Mouse (Mus musculus) CH12.LX (cell line): Measurements from ENCODE around the gene Trp53rka.

Experiments used
- CTCF ChIP-seq, 2 experiments: IDR thresholded peaks in 1 of 2; conservative IDR thresholded peaks in 1 of 2; 2 replicates each; pipeline ENCODE4 v1.5.1; 2011 to 2012; ENCODE audit warnings: low read depth in 2 of 2, low read length in 2 of 2, improper control_type of control experiment in 1 of 2, inconsistent platforms in 1 of 2, mild to moderate bottlenecking in 1 of 2, moderate library complexity in 1 of 2
- USF1 ChIP-seq: IDR thresholded peaks from 2 replicates; pipeline ENCODE4 v1.6.1; 2014; ENCODE audit warnings: low read depth, mild to moderate bottlenecking, inconsistent platforms, low read length, improper control_type of control experiment
- ZKSCAN1 ChIP-seq: IDR thresholded peaks from 2 replicates; pipeline ENCODE4 v1.6.1; 2012; ENCODE audit warnings: low read depth, inconsistent platforms, low read length, improper control_type of control experiment, borderline replicate concordance

DNA sequence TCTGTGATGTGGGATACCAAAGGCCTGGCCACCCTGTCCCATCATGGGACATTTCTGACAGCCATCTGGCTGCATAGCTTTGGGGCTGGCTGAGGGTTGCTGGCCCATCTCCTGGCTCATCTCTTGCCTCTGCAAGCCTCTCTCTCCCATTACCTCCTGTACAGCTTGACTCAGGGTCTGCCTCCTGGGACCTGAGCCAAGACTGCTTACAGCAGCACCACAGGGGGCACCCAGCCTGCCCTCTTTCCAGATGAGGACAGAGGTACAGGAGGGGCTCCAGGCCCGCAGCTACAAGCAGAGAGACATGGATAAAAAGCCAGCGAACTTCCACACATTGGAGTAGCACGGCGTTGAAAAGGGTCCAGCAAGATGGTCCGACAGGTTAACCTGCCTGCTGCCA, 6.7 kb downstream of the Trp53rka start:
- no peak for TF ChIP-seq USF1
- TF ChIP-seq ZKSCAN1 = no peak
- no peak for TF ChIP-seq CTCF (conservative IDR thresholded peaks at IDR 0.05 in 1 of 2, IDR thresholded peaks at IDR 0.05 in 1 of 2; ENCODE audit: low read depth in 2 of 2, low read length in 2 of 2)
